Mouse (Mus musculus) midbrain, postnatal 0 days (tissue): ENCODE data around the gene Nipsnap2. TPM values are rescaled to one million over a fixed set of nuclear protein-coding genes. Genes with fewer than 3 reads are reported as not detected.

Experiments used
- ATAC-seq: fragments of 200-750 bp; cut with Nextera tagmentation; 2 replicates; pipeline ENCODE4 v1.8.0; 2017; ENCODE audit warnings: moderate number of reproducible peaks, mild to moderate bottlenecking, moderate TSS enrichment, moderate library complexity; ENCODE audit not compliant: low FRiP score
- DNase-seq: peaks from one replicate; pipeline ENCODE4 v3.0.0-alpha.2; 2015; ENCODE audit warnings: low spot score
- H3K27ac ChIP-seq: fragments of 300-500 bp; sonication (generic); 2 replicates; pipeline ENCODE4 v1.5.1; 2014; ENCODE audit warnings: low read depth, mild to moderate bottlenecking, low read length, mixed read lengths
- H3K27me3 ChIP-seq: fragments of 300-500 bp; sonication (generic); 2 replicates; pipeline ENCODE4 v1.6.1; 2014; ENCODE audit warnings: low read length, control low read depth, mixed read lengths; ENCODE audit not compliant: insufficient read depth
- H3K36me3 ChIP-seq: fragments of 300-500 bp; sonication (generic); 2 replicates; pipeline ENCODE4 v1.6.1; 2014; ENCODE audit warnings: low read length, control low read depth, mixed read lengths; ENCODE audit not compliant: insufficient read depth
- H3K4me1 ChIP-seq: fragments of 300-500 bp; sonication (generic); 2 replicates; pipeline ENCODE4 v1.6.1; 2014; ENCODE audit warnings: mild to moderate bottlenecking, control low read depth, antibody characterized with exemption, low read length, mixed read lengths; ENCODE audit not compliant: insufficient read depth
- H3K4me2 ChIP-seq: fragments of 300-500 bp; sonication (generic); 2 replicates; pipeline ENCODE4 v1.6.1; 2014; ENCODE audit warnings: low read depth, mild to moderate bottlenecking, low read length, mixed read lengths; ENCODE audit not compliant: poor library complexity, severe bottlenecking
- H3K4me3 ChIP-seq: fragments of 300-500 bp; sonication (generic); 2 replicates; pipeline ENCODE4 v1.5.1; 2014; ENCODE audit warnings: low read depth, mild to moderate bottlenecking, low read length, moderate library complexity
- H3K9ac ChIP-seq: fragments of 300-500 bp; sonication (generic); replicated peaks from 2 replicates; pipeline ENCODE4 v1.6.1; 2014; ENCODE audit warnings: mild to moderate bottlenecking, low read length, moderate library complexity, mixed read lengths; ENCODE audit not compliant: poor library complexity, severe bottlenecking
- H3K9me3 ChIP-seq: fragments of 300-500 bp; sonication (generic); 2 replicates; pipeline ENCODE4 v1.6.1; 2016; ENCODE audit warnings: low read length, control low read depth
- CTCF ChIP-seq: IDR thresholded peaks from 2 replicates; pipeline ENCODE4 v1.5.1; 2016; ENCODE audit warnings: antibody characterized with exemption, mild to moderate bottlenecking
- WGBS: fragments of 180-500 bp; shearing (Covaris S2); extraction: QIAGEN DNeasy Blood & Tissue Kit; methylation state at CpG from one replicate; pipeline ENCODE4 v1.1.7; 2014; 5-methylcytosine and 5-hydroxymethylcytosine counted together
- polyA plus RNA-seq: library from polyadenylated mRNA; unstranded; fragments of >200 nt; fragmentation: Nextera tagmentation; extraction: Ambion mirVana; gene quantifications from 2 replicates; pipeline ENCODE4 v1.2.1, GENCODE M21; 2015
- total RNA-seq: library from RNA; depleted of rRNA; stranded (reverse); fragments of >200 nt; gene quantifications from 2 replicates; pipeline ENCODE4 v1.2.3, GENCODE M21; 2014

The Nipsnap2 gene
- total and polyA plus RNA-seq, 2 experiments from 2014 or later, result 79.0 to 109 TPM

- Histone ChIP-seq H3K27me3 (no peaks in the 10 kb centered on the region), H3K4me2 (peak overlapping the region; percentile 87), H3K9ac (peak overlapping the region; percentile 50), H3K36me3 (no peaks in the 10 kb centered on the region), H3K4me3 (peak overlapping the region; percentile 51), H3K27ac (peak overlapping the region; percentile 38; the same call in 1 of the 2 replicates), H3K4me1 (peaks cover 5% of the 10 kb centered on the region), H3K9me3 (no peaks in the 10 kb centered on the region)
- no peak for TF ChIP-seq CTCF
- 1% methylated on average over 32 of the region's 32 CpGs for WGBS
- DNase-seq (peak; percentile 91), ATAC-seq (peak; percentile 87)
Measured at GRCm38 (mm10) chr5:129778996-129779716, 54.3 kb downstream of the Nipsnap2 start.

GRCm38 (mm10) chr5:129780131-129780530 lies 55.3 kb downstream of the Nipsnap2 start:
- Histone ChIP-seq H3K4me3 (no peak overlapping the region), H3K9me3 (no peaks in the 10 kb centered on the region), H3K36me3 (no peaks in the 10 kb centered on the region), H3K27me3 (no peaks in the 10 kb centered on the region), H3K4me1 (peaks cover 5% of the 10 kb centered on the region), H3K27ac (no peak overlapping the region), H3K4me2 (no peak overlapping the region), H3K9ac (no peak overlapping the region)
- no peak for TF ChIP-seq CTCF
- DNase-seq, result no peak
- WGBS, result 96% methylated on average over 3 of the region's 3 CpGs
- no peak for ATAC-seq

- TF ChIP-seq CTCF, result peak; percentile 76
- no peak overlapping the region for H3K27ac ChIP-seq
- no peak overlapping the region for H3K4me2 ChIP-seq
- H3K4me1 ChIP-seq, result peaks cover 5% of the 10 kb centered on the region
- H3K36me3 ChIP-seq, result no peaks in the 10 kb centered on the region
- ATAC-seq, result no peak
- DNase-seq, result peak; percentile 45
- no peaks in the 10 kb centered on the region for H3K9me3 ChIP-seq
- no peaks in the 10 kb centered on the region for H3K27me3 ChIP-seq
- 48% methylated on average over 3 of the region's 3 CpGs for WGBS
- H3K4me3 ChIP-seq, result no peak overlapping the region
- no peak overlapping the region for H3K9ac ChIP-seq
Measured at GRCm38 (mm10) chr5:129782211-129782610, 57.3 kb downstream of the Nipsnap2 start.

- H3K27me3 ChIP-seq, result no peaks in the 10 kb centered on the region
- WGBS, result 92% methylated on average over 5 of the region's 5 CpGs
- peak; percentile 29 for TF ChIP-seq CTCF
Measured at GRCm38 (mm10) chr5:129785235-129785870, 60.5 kb downstream of the Nipsnap2 start.

DNA sequence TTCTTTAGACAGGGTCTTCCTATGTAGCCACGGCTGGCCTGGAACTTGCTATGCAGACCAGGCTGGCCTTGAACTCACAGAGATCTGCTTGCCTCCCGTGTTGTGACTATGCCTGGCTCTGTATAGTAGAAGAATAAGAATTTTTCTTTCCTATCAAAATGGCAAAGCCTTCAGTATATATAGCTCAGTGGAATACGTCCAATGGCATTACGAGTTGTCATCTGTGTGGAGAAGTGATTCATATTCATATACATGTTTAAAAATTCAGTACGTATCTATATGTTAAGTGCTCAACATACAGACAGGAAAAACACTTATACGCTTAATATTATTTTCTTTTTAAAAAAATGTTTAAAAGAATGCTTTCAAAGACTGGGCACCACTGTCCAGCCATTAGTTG lies 61.3 kb downstream of the Nipsnap2 start:
- Histone ChIP-seq H3K36me3 (peaks cover 21% of the 10 kb centered on the region), H3K27me3 (no peaks in the 10 kb centered on the region), H3K9ac (peak overlapping the region; percentile 89), H3K4me1 (no peaks in the 10 kb centered on the region), H3K4me2 (peak overlapping the region; percentile 52), H3K4me3 (peak overlapping the region; percentile 96), H3K27ac (peak overlapping the region; percentile 98), H3K9me3 (no peaks in the 10 kb centered on the region)
- DNase-seq (no peak), ATAC-seq (no peak)
- 79% methylated on average over 6 of the region's 6 CpGs for WGBS
- TF ChIP-seq CTCF, result no peak

More at GRCm38 (mm10) chr5:129785235-129785870, 60.5 kb downstream of the Nipsnap2 start:
- Histone ChIP-seq H3K9ac (no peak overlapping the region), H3K9me3 (no peaks in the 10 kb centered on the region), H3K27ac (no peak overlapping the region), H3K36me3 (peaks cover 15% of the 10 kb centered on the region), H3K4me3 (no peak overlapping the region), H3K4me1 (no peaks in the 10 kb centered on the region), H3K4me2 (no peak overlapping the region)
- DNase-seq, result no peak
- no peak for ATAC-seq
